Mouse (Mus musculus) left cerebral cortex, postnatal 10 days (tissue): ENCODE measurements at regions not wholly inside any gene's neighbourhood (a gene's known extent, or its start where the extent isn't known, plus 50 kb on each side); places are given as distances from the start of the nearest gene placed in this dataset.

Source experiments
- DNase-seq, 2 experiments: peaks; one replicate each; pipeline ENCODE4 v3.0.0; 2021 to 2022; ENCODE audit warnings: low spot score in 2 of 2, mixed read lengths in 1 of 2; ENCODE audit errors: extremely low spot score in 1 of 2
- intact Hi-C: fragments of 180-260 bp; cut with DNase I; formaldehyde crosslinking; loops from one replicate; pipeline ENCODE4 v1.15.1; 2025

- DNase-seq: no peak
These were observed 194.0 kb upstream of the Runx1 start for GRCm38 (mm10) chr16:93019800-93020555.

GRCm38 (mm10) chr16:93018766-93019165, 192.8 kb upstream of the Runx1 start:
- no peak for DNase-seq
- intact Hi-C loops: no loop called here

More at GRCm38 (mm10) chr16:93019800-93020555, 194.0 kb upstream of the Runx1 start:
- intact Hi-C loops: no loop called here

GRCm38 (mm10) chr16:93017025-93017424, 191.1 kb upstream of the Runx1 start:
- intact Hi-C loops: no loop called here
- no peak for DNase-seq

- intact Hi-C loops: no loop called here
- no peak for DNase-seq
These were observed 189.7 kb upstream of the Runx1 start for GRCm38 (mm10) chr16:93015636-93016035.

GRCm38 (mm10) chr16:93014991-93015390, 189.0 kb upstream of the Runx1 start:
- intact Hi-C loops: no loop called here

GRCm38 (mm10) chr16:93013881-93014280, 187.9 kb upstream of the Runx1 start:
- no peak for DNase-seq
- intact Hi-C loops: no loop called here

More at GRCm38 (mm10) chr16:93014991-93015390, 189.0 kb upstream of the Runx1 start:
- no peak for DNase-seq

GRCm38 (mm10) chr16:93013256-93013655, 187.3 kb upstream of the Runx1 start:
- intact Hi-C loops: no loop called here

GRCm38 (mm10) chr16:93011474-93011873, 185.5 kb upstream of the Runx1 start:
- intact Hi-C loops: no loop called here

More at GRCm38 (mm10) chr16:93013256-93013655, 187.3 kb upstream of the Runx1 start:
- DNase-seq: no peak

GRCm38 (mm10) chr16:93006321-93006984, 180.5 kb upstream of the Runx1 start:
- peak in 1 of 2 experiments; percentile 49 for DNase-seq
- intact Hi-C loops: no loop called here

More at GRCm38 (mm10) chr16:93011474-93011873, 185.5 kb upstream of the Runx1 start:
- DNase-seq: no peak

- intact Hi-C loops: no loop called here
These were observed 179.5 kb upstream of the Runx1 start for GRCm38 (mm10) chr16:93005470-93005869.

GRCm38 (mm10) chr16:93003830-93004229, 177.9 kb upstream of the Runx1 start:
- intact Hi-C loops: no loop called here
- no peak for DNase-seq

More at GRCm38 (mm10) chr16:93005470-93005869, 179.5 kb upstream of the Runx1 start:
- DNase-seq: no peak

GRCm38 (mm10) chr16:92998689-92999088, 172.7 kb upstream of the Runx1 start:
- intact Hi-C loops: no loop called here
- DNase-seq: no peak

GRCm38 (mm10) chr16:92997636-92998035, 171.7 kb upstream of the Runx1 start:
- intact Hi-C loops: no loop called here
- DNase-seq: no peak

- intact Hi-C loops: no loop called here
- DNase-seq: no peak
These were observed 170.0 kb upstream of the Runx1 start for GRCm38 (mm10) chr16:92995993-92996350.

- DNase-seq: no peak
- intact Hi-C loops: no loop called here
These were observed 169.4 kb upstream of the Runx1 start for GRCm38 (mm10) chr16:92995132-92995992.

GRCm38 (mm10) chr16:92992876-92993275, 166.9 kb upstream of the Runx1 start:
- DNase-seq: no peak
- intact Hi-C loops: no loop called here

- no peak for DNase-seq
- intact Hi-C loops: no loop called here
These were observed 165.5 kb upstream of the Runx1 start for GRCm38 (mm10) chr16:92991405-92991804.

GRCm38 (mm10) chr16:92988416-92988815, 162.5 kb upstream of the Runx1 start:
- no peak for DNase-seq
- intact Hi-C loops: no loop called here

- no peak for DNase-seq
- intact Hi-C loops: no loop called here
These were observed 162.1 kb upstream of the Runx1 start for GRCm38 (mm10) chr16:92988000-92988399.
